Mouse (Mus musculus): Measurements from ENCODE around the gene Mypn. TPM values are rescaled to one million over a fixed set of nuclear protein-coding genes. Genes with fewer than 3 reads are reported as not detected.

Mypn gene
- polyA plus RNA-seq, 1 experiment from 2014 or later, result not detected

- H3K4me1 ChIP-seq, result no peaks in the 10 kb centered on the region
Observed at GRCm38 (mm10) chr10:63165752-63166412, 37.9 kb downstream of the Mypn start.

GRCm38 (mm10) chr10:63161240-63161639 is 42.5 kb downstream of the Mypn start:
- no peaks in the 10 kb centered on the region for H3K9me3 ChIP-seq
- H3K36me3 ChIP-seq (replicated peaks), result no peaks in the 10 kb centered on the region
- ATAC-seq (ENCODE audit: low FRiP score), result no peak
- H3K4me2 ChIP-seq, result no peak overlapping the region
- H3K4me3 ChIP-seq (replicated peaks), result no peak overlapping the region
- WGBS, result 81% methylated on average over 5 of the region's 5 CpGs
- no peak overlapping the region for H3K9ac ChIP-seq
- no peaks in the 10 kb centered on the region for H3K27me3 ChIP-seq
- H3K27ac ChIP-seq, result no peak overlapping the region
- no peaks in the 10 kb centered on the region for H3K4me1 ChIP-seq

More at GRCm38 (mm10) chr10:63165752-63166412, 37.9 kb downstream of the Mypn start:
- Histone ChIP-seq H3K9me3 (no peaks in the 10 kb centered on the region), H3K4me2 (no peak overlapping the region), H3K27ac (no peak overlapping the region), H3K4me3 (replicated peaks) (no peak overlapping the region), H3K9ac (no peak overlapping the region), H3K27me3 (no peaks in the 10 kb centered on the region), H3K36me3 (replicated peaks) (no peaks in the 10 kb centered on the region)
- ATAC-seq (ENCODE audit: low FRiP score), result no peak
- WGBS, result 86% methylated on average over 16 of the region's 16 CpGs

GRCm38 (mm10) chr10:63160671-63161070 is 43.1 kb downstream of the Mypn start:
- Histone ChIP-seq H3K36me3 (replicated peaks) (no peaks in the 10 kb centered on the region), H3K27ac (no peak overlapping the region), H3K9me3 (no peaks in the 10 kb centered on the region), H3K9ac (no peak overlapping the region), H3K4me3 (replicated peaks) (no peak overlapping the region), H3K4me2 (no peak overlapping the region), H3K27me3 (no peaks in the 10 kb centered on the region), H3K4me1 (no peaks in the 10 kb centered on the region)
- 81% methylated on average over 12 of the region's 12 CpGs for WGBS
- ATAC-seq (ENCODE audit: low FRiP score), result no peak

GRCm38 (mm10) chr10:63158191-63158590 is 45.6 kb downstream of the Mypn start:
- WGBS, result 81% methylated on average over 13 of the region's 13 CpGs
- Histone ChIP-seq H3K9me3 (no peaks in the 10 kb centered on the region), H3K36me3 (replicated peaks) (no peaks in the 10 kb centered on the region), H3K4me3 (replicated peaks) (no peak overlapping the region), H3K27ac (no peak overlapping the region), H3K9ac (no peak overlapping the region), H3K4me1 (no peaks in the 10 kb centered on the region), H3K27me3 (no peaks in the 10 kb centered on the region), H3K4me2 (no peak overlapping the region)
- ATAC-seq (ENCODE audit: low FRiP score), result no peak

- H3K4me3 ChIP-seq (replicated peaks), result no peak overlapping the region
- no peaks in the 10 kb centered on the region for H3K9me3 ChIP-seq
- H3K27me3 ChIP-seq, result no peaks in the 10 kb centered on the region
- ATAC-seq (ENCODE audit: low FRiP score), result no peak
- no peak overlapping the region for H3K27ac ChIP-seq
- no peaks in the 10 kb centered on the region for H3K36me3 ChIP-seq (replicated peaks)
- H3K4me1 ChIP-seq, result no peaks in the 10 kb centered on the region
- H3K9ac ChIP-seq, result no peak overlapping the region
- 79% methylated on average over 4 of the region's 4 CpGs for WGBS
- no peak overlapping the region for H3K4me2 ChIP-seq
Observed at GRCm38 (mm10) chr10:63157491-63157890, 46.3 kb downstream of the Mypn start.

GRCm38 (mm10) chr10:63156919-63157318 is 46.8 kb downstream of the Mypn start:
- Histone ChIP-seq H3K9me3 (no peaks in the 10 kb centered on the region), H3K27ac (no peak overlapping the region), H3K4me1 (no peaks in the 10 kb centered on the region), H3K27me3 (no peaks in the 10 kb centered on the region), H3K4me3 (replicated peaks) (no peak overlapping the region), H3K4me2 (no peak overlapping the region), H3K36me3 (replicated peaks) (no peaks in the 10 kb centered on the region), H3K9ac (no peak overlapping the region)
- 80% methylated on average over 4 of the region's 4 CpGs for WGBS
- ATAC-seq (ENCODE audit: low FRiP score), result no peak

GRCm38 (mm10) chr10:63156351-63156750 is 47.4 kb downstream of the Mypn start:
- Histone ChIP-seq H3K9ac (no peak overlapping the region), H3K4me1 (no peaks in the 10 kb centered on the region)
- no peak for ATAC-seq (ENCODE audit: low FRiP score)

GRCm38 (mm10) chr10:63155668-63156350 is 47.9 kb downstream of the Mypn start:
- no peaks in the 10 kb centered on the region for H3K9me3 ChIP-seq
- WGBS, result 82% methylated on average over 4 of the region's 4 CpGs
- no peak for ATAC-seq (ENCODE audit: low FRiP score)

More at GRCm38 (mm10) chr10:63156351-63156750, 47.4 kb downstream of the Mypn start:
- WGBS, result 98% methylated on average over 1 of the region's 1 CpGs
- no peak overlapping the region for H3K4me3 ChIP-seq (replicated peaks)
- H3K9me3 ChIP-seq, result no peaks in the 10 kb centered on the region
- H3K27ac ChIP-seq, result no peak overlapping the region
- no peak overlapping the region for H3K4me2 ChIP-seq
- no peaks in the 10 kb centered on the region for H3K36me3 ChIP-seq (replicated peaks)
- H3K27me3 ChIP-seq, result no peaks in the 10 kb centered on the region

GRCm38 (mm10) chr10:63154726-63155125 is 49.0 kb downstream of the Mypn start:
- ATAC-seq (ENCODE audit: low FRiP score), result no peak
- WGBS, result 89% methylated on average over 4 of the region's 4 CpGs

More at GRCm38 (mm10) chr10:63155668-63156350, 47.9 kb downstream of the Mypn start:
- Histone ChIP-seq H3K4me1 (no peaks in the 10 kb centered on the region), H3K27me3 (no peaks in the 10 kb centered on the region), H3K36me3 (replicated peaks) (no peaks in the 10 kb centered on the region), H3K4me2 (no peak overlapping the region), H3K4me3 (replicated peaks) (no peak overlapping the region), H3K27ac (no peak overlapping the region), H3K9ac (no peak overlapping the region)

GRCm38 (mm10) chr10:63154226-63154625 is 49.5 kb downstream of the Mypn start:
- H3K9ac ChIP-seq, result no peak overlapping the region
- 88% methylated on average over 6 of the region's 6 CpGs for WGBS

More at GRCm38 (mm10) chr10:63154726-63155125, 49.0 kb downstream of the Mypn start:
- H3K27ac ChIP-seq, result no peak overlapping the region
- no peak overlapping the region for H3K4me3 ChIP-seq (replicated peaks)
- H3K36me3 ChIP-seq (replicated peaks), result no peaks in the 10 kb centered on the region
- H3K27me3 ChIP-seq, result no peaks in the 10 kb centered on the region
- H3K4me2 ChIP-seq, result no peak overlapping the region
- H3K9me3 ChIP-seq, result no peaks in the 10 kb centered on the region
- no peak overlapping the region for H3K9ac ChIP-seq
- H3K4me1 ChIP-seq, result no peaks in the 10 kb centered on the region

GRCm38 (mm10) chr10:63153563-63153962 is 50.2 kb downstream of the Mypn start:
- no peaks in the 10 kb centered on the region for H3K9me3 ChIP-seq
- H3K27me3 ChIP-seq, result no peaks in the 10 kb centered on the region
- no peaks in the 10 kb centered on the region for H3K4me1 ChIP-seq
- H3K27ac ChIP-seq, result no peak overlapping the region
- no peak for ATAC-seq (ENCODE audit: low FRiP score)
- no peaks in the 10 kb centered on the region for H3K36me3 ChIP-seq (replicated peaks)
- H3K4me3 ChIP-seq (replicated peaks), result no peak overlapping the region
- no peak overlapping the region for H3K4me2 ChIP-seq
- WGBS, result 38% methylated on average over 3 of the region's 3 CpGs
- H3K9ac ChIP-seq, result no peak overlapping the region

More at GRCm38 (mm10) chr10:63154226-63154625, 49.5 kb downstream of the Mypn start:
- Histone ChIP-seq H3K27me3 (no peaks in the 10 kb centered on the region), H3K36me3 (replicated peaks) (no peaks in the 10 kb centered on the region), H3K27ac (no peak overlapping the region), H3K4me1 (no peaks in the 10 kb centered on the region), H3K9me3 (no peaks in the 10 kb centered on the region), H3K4me2 (no peak overlapping the region), H3K4me3 (replicated peaks) (no peak overlapping the region)
- ATAC-seq (ENCODE audit: low FRiP score), result no peak

GRCm38 (mm10) chr10:63152358-63152757 is 51.4 kb downstream of the Mypn start:
- ATAC-seq (ENCODE audit: low FRiP score), result no peak
- Histone ChIP-seq H3K9me3 (no peaks in the 10 kb centered on the region), H3K4me3 (replicated peaks) (no peak overlapping the region), H3K27ac (no peak overlapping the region), H3K4me1 (no peaks in the 10 kb centered on the region), H3K4me2 (no peak overlapping the region), H3K36me3 (replicated peaks) (no peaks in the 10 kb centered on the region), H3K9ac (no peak overlapping the region), H3K27me3 (no peaks in the 10 kb centered on the region)

- ATAC-seq (ENCODE audit: low FRiP score), result no peak
- no peaks in the 10 kb centered on the region for H3K36me3 ChIP-seq (replicated peaks)
- 91% methylated on average over 13 of the region's 13 CpGs for WGBS
- H3K27me3 ChIP-seq, result no peaks in the 10 kb centered on the region
- no peak overlapping the region for H3K27ac ChIP-seq
- H3K9ac ChIP-seq, result no peak overlapping the region
- no peaks in the 10 kb centered on the region for H3K9me3 ChIP-seq
- no peak overlapping the region for H3K4me2 ChIP-seq
- no peak overlapping the region for H3K4me3 ChIP-seq (replicated peaks)
- H3K4me1 ChIP-seq, result no peaks in the 10 kb centered on the region
Observed at GRCm38 (mm10) chr10:63142660-63143059, 61.1 kb downstream of the Mypn start.
